In genomic region chr8:88631081-88631480, GRCm38 (mm10) we compare ENCODE assay signal across 9 mouse cellular contexts. TPM values are rescaled to one million over a fixed set of nuclear protein-coding genes. Genes with fewer than 3 reads are reported as not detected.
A peak's percentile ranks its signal among the peaks of the same experiment; 100 is the strongest.
DNase-seq lines count a peak whose midpoint lies in the region; ATAC-seq and TF ChIP-seq lines count a peak whose summit lies in the region.
"Had no signal": no experiment of that assay in that cellular context is flagged by ENCODE, and none has a peak within 500 bp of the region (broad histone marks: within the 10 kb centered on the region; RNA-seq: fewer than 3 reads in every experiment).

No protein-coding gene starts in this region.

- no peak for TF ChIP-seq POLR2A in small intestine, adult 2 months (IDR thresholded peaks at IDR 0.05; ENCODE audit: low read depth, low read length)

- ATAC-seq in frontal cortex, adult (ENCODE audit: low TSS enrichment): peak; percentile 45; the same call in 1 of the 2 replicates
- peak; percentile 25 for ATAC-seq in activated CD4-positive, CD25-positive, alpha-beta regulatory T cell, adult 4 months

- no peak overlapping the region for H3K4me3 ChIP-seq in small intestine, adult 2 months (ENCODE audit: low read depth, low read length)
- H3K4me3 ChIP-seq: limb, embryonic 13.5 days had no signal

- H3K4me1 ChIP-seq in small intestine, adult 2 months (ENCODE audit: control insufficient read depth, insufficient read depth, insufficient read length, low read length): peaks cover 15% of the 10 kb centered on the region

- no peak overlapping the region for H3K27ac ChIP-seq in small intestine, adult 2 months (ENCODE audit: insufficient read depth, low read depth, low read length)
- H3K27ac ChIP-seq: limb, embryonic 13.5 days had no signal

- no peaks in the 10 kb centered on the region for H3K27me3 ChIP-seq in small intestine, adult 2 months (ENCODE audit: control insufficient read depth, insufficient read depth, low read length)

- TF ChIP-seq CTCF in small intestine, adult 2 months (IDR thresholded peaks at IDR 0.05; ENCODE audit: extremely low read depth, insufficient read length, insufficient replicate concordance, low read depth, low read length): peak; percentile 32; the same call in 1 of the 2 replicates

- peaks cover 29% of the 10 kb centered on the region for H3K36me3 ChIP-seq in small intestine, adult 2 months (ENCODE audit: control insufficient read depth, insufficient read depth, low read length)
- H3K36me3 ChIP-seq: limb, embryonic 13.5 days had no signal

- no peak for DNase-seq in frontal cortex, postnatal 10 days (ENCODE audit: low spot score in 2 of 2)
- DNase-seq in 3T3-L1 (ENCODE audit: low read depth, low spot score): peak; percentile 68
- peak; percentile 53 to 68 for DNase-seq in kidney, postnatal 4 days
- no peak for DNase-seq in urinary bladder, adult 18-20 months (ENCODE audit: low spot score in 2 of 2)
- no peak for DNase-seq in natural killer cell, adult 2 months (ENCODE audit: low spot score in 2 of 2)

RNA-seq across cellular contexts. Expression of gene Snx20, which starts 4.8 kb away (rescaled TPM):
- polyA plus RNA-seq in activated CD4-positive, CD25-positive, alpha-beta regulatory T cell, adult 4 months (2017; shearing (Covaris generic)): 1 to 10 TPM; 7.7 to 9.9 TPM
- 67.6 and 210 TPM in 2 replicates for polyA plus RNA-seq in small intestine, adult 2 months (2012; rRNA removed)

RNA-seq across cellular contexts. Expression of gene Nod2, which starts 16.0 kb away (rescaled TPM):
- 1 to 10 TPM; 2.5 to 3.6 TPM for polyA plus RNA-seq in activated CD4-positive, CD25-positive, alpha-beta regulatory T cell, adult 4 months (2017; shearing (Covaris generic))
- polyA plus RNA-seq in small intestine, adult 2 months (2012; rRNA removed): 1.7 and 2.2 TPM in 2 replicates

Comparison
In these comparisons a context has a peak if more than half of its experiments do, and no peak if none do; other contexts are left out.
1. DNase-seq: peak in 3T3-L1 (single experiment) and kidney, postnatal 4 days (2 of 2); none in frontal cortex, postnatal 10 days (0 of 2), urinary bladder, adult 18-20 months (0 of 2) and natural killer cell, adult 2 months (0 of 2).